Mouse (Mus musculus) intestine, embryonic 15.5 days (tissue): ENCODE results near the gene Pon1. TPM values are rescaled to one million over a fixed set of nuclear protein-coding genes. Genes with fewer than 3 reads are reported as not detected.
A peak's percentile ranks its signal among the peaks of the same experiment; 100 is the strongest.

Experiments used
- ATAC-seq: fragments of 200-750 bp; cut with Nextera tagmentation; 2 replicates; pipeline ENCODE4 v1.8.0; 2017; ENCODE audit warnings: moderate TSS enrichment, moderate library complexity
- H3K27ac ChIP-seq: fragments of 300-500 bp; sonication (generic); 2 replicates; pipeline ENCODE4 v1.5.1; 2015; ENCODE audit warnings: mild to moderate bottlenecking, inconsistent platforms
- H3K27me3 ChIP-seq: fragments of 300-500 bp; sonication (generic); replicated peaks from 2 replicates; pipeline ENCODE4 v1.6.1; 2015; ENCODE audit warnings: inconsistent platforms
- H3K36me3 ChIP-seq: fragments of 300-500 bp; sonication (generic); 2 replicates; pipeline ENCODE4 v1.6.1; 2015; ENCODE audit warnings: inconsistent platforms
- H3K4me1 ChIP-seq: fragments of 300-500 bp; sonication (generic); replicated peaks from 2 replicates; pipeline ENCODE4 v1.6.1; 2015; ENCODE audit warnings: inconsistent platforms
- H3K4me2 ChIP-seq: fragments of 300-500 bp; sonication (generic); replicated peaks from 2 replicates; pipeline ENCODE4 v1.6.1; 2015; ENCODE audit warnings: mild to moderate bottlenecking, inconsistent platforms
- H3K4me3 ChIP-seq: fragments of 300-500 bp; sonication (generic); replicated peaks from 2 replicates; pipeline ENCODE4 v1.5.1; 2015; ENCODE audit warnings: inconsistent platforms
- H3K9ac ChIP-seq: fragments of 300-500 bp; sonication (generic); 2 replicates; pipeline ENCODE4 v1.6.1; 2015; ENCODE audit warnings: inconsistent platforms
- H3K9me3 ChIP-seq: fragments of 300-500 bp; sonication (generic); 2 replicates; pipeline ENCODE4 v1.6.1; 2016; ENCODE audit warnings: inconsistent platforms
- WGBS: fragments of 180-500 bp; shearing (Covaris S2); methylation state at CpG from one replicate; pipeline ENCODE4 v1.1.7; 2015; 5-methylcytosine and 5-hydroxymethylcytosine counted together
- polyA plus RNA-seq: library from polyadenylated mRNA; unstranded; fragments of >200 nt; fragmentation: Nextera tagmentation; extraction: Ambion mirVana; gene quantifications from 2 replicates; pipeline ENCODE4 v1.2.1, GENCODE M21; 2015

The Pon1 gene
- polyA plus RNA-seq, 1 experiment from 2014 or later: not detected

GRCm38 (mm10) chr6:5172571-5172970 lies 21.2 kb downstream of the Pon1 start:
- Histone ChIP-seq H3K27me3 (no peaks in the 10 kb centered on the region), H3K4me2 (no peak overlapping the region), H3K9me3 (no peaks in the 10 kb centered on the region), H3K36me3 (no peaks in the 10 kb centered on the region), H3K4me3 (no peak overlapping the region), H3K27ac (no peak overlapping the region), H3K9ac (no peak overlapping the region), H3K4me1 (no peaks in the 10 kb centered on the region)
- no peak for ATAC-seq
- 76% methylated on average over 9 of the region's 9 CpGs for WGBS

- Histone ChIP-seq H3K27ac (no peak overlapping the region), H3K4me3 (no peak overlapping the region), H3K9me3 (no peaks in the 10 kb centered on the region), H3K4me1 (no peaks in the 10 kb centered on the region), H3K27me3 (no peaks in the 10 kb centered on the region), H3K9ac (no peak overlapping the region), H3K36me3 (no peaks in the 10 kb centered on the region), H3K4me2 (no peak overlapping the region)
- ATAC-seq: no peak
- 77% methylated on average over 4 of the region's 4 CpGs for WGBS
Measured at GRCm38 (mm10) chr6:5171418-5171817, 22.3 kb downstream of the Pon1 start.

GRCm38 (mm10) chr6:5168158-5168557 lies 25.6 kb downstream of the Pon1 start:
- WGBS: 91% methylated on average over 9 of the region's 9 CpGs
- H3K9ac ChIP-seq: no peak overlapping the region
- no peak overlapping the region for H3K27ac ChIP-seq
- H3K27me3 ChIP-seq: no peaks in the 10 kb centered on the region
- H3K36me3 ChIP-seq: no peaks in the 10 kb centered on the region
- no peak overlapping the region for H3K4me3 ChIP-seq
- ATAC-seq: no peak
- no peaks in the 10 kb centered on the region for H3K4me1 ChIP-seq
- no peaks in the 10 kb centered on the region for H3K9me3 ChIP-seq
- H3K4me2 ChIP-seq: no peak overlapping the region

GRCm38 (mm10) chr6:5167051-5167677 lies 26.6 kb downstream of the Pon1 start:
- 64% methylated on average over 14 of the region's 14 CpGs for WGBS

GRCm38 (mm10) chr6:5164855-5165254 lies 28.9 kb downstream of the Pon1 start:
- Histone ChIP-seq H3K9ac (no peak overlapping the region), H3K4me3 (no peak overlapping the region), H3K9me3 (no peaks in the 10 kb centered on the region), H3K4me1 (no peaks in the 10 kb centered on the region), H3K27me3 (no peaks in the 10 kb centered on the region), H3K36me3 (no peaks in the 10 kb centered on the region), H3K4me2 (no peak overlapping the region), H3K27ac (no peak overlapping the region)
- 77% methylated on average over 9 of the region's 9 CpGs for WGBS
- no peak for ATAC-seq

More at GRCm38 (mm10) chr6:5167051-5167677, 26.6 kb downstream of the Pon1 start:
- Histone ChIP-seq H3K27ac (no peak overlapping the region), H3K9ac (no peak overlapping the region), H3K4me2 (no peak overlapping the region), H3K4me3 (no peak overlapping the region), H3K27me3 (no peaks in the 10 kb centered on the region), H3K36me3 (no peaks in the 10 kb centered on the region), H3K9me3 (no peaks in the 10 kb centered on the region), H3K4me1 (no peaks in the 10 kb centered on the region)
- no peak for ATAC-seq

- Histone ChIP-seq H3K9me3 (no peaks in the 10 kb centered on the region), H3K27me3 (no peaks in the 10 kb centered on the region), H3K4me1 (no peaks in the 10 kb centered on the region), H3K4me2 (no peak overlapping the region), H3K36me3 (no peaks in the 10 kb centered on the region), H3K4me3 (no peak overlapping the region), H3K27ac (no peak overlapping the region), H3K9ac (no peak overlapping the region)
- 97% methylated on average over 14 of the region's 14 CpGs for WGBS
- ATAC-seq: no peak
Measured at GRCm38 (mm10) chr6:5163507-5164144, 30.1 kb downstream of the Pon1 start.

GRCm38 (mm10) chr6:5162052-5162451 lies 31.7 kb downstream of the Pon1 start:
- Histone ChIP-seq H3K27ac (no peak overlapping the region), H3K36me3 (no peaks in the 10 kb centered on the region), H3K9ac (no peak overlapping the region), H3K9me3 (no peaks in the 10 kb centered on the region), H3K4me1 (no peaks in the 10 kb centered on the region), H3K4me2 (no peak overlapping the region), H3K4me3 (no peak overlapping the region), H3K27me3 (no peaks in the 10 kb centered on the region)
- 58% methylated on average over 6 of the region's 6 CpGs for WGBS
- no peak for ATAC-seq

GRCm38 (mm10) chr6:5159385-5159791 lies 34.4 kb downstream of the Pon1 start:
- Histone ChIP-seq H3K4me1 (no peaks in the 10 kb centered on the region), H3K36me3 (no peaks in the 10 kb centered on the region), H3K9me3 (no peaks in the 10 kb centered on the region), H3K27me3 (no peaks in the 10 kb centered on the region), H3K9ac (no peak overlapping the region), H3K4me3 (no peak overlapping the region), H3K27ac (no peak overlapping the region), H3K4me2 (no peak overlapping the region)
- WGBS: 77% methylated on average over 7 of the region's 7 CpGs
- ATAC-seq: no peak

- 0 out of 2 replicates have a peak, but pooled peaks cover 3% of the 10 kb centered on the region for H3K4me1 ChIP-seq
- H3K9me3 ChIP-seq: no peaks in the 10 kb centered on the region
- no peaks in the 10 kb centered on the region for H3K27me3 ChIP-seq
- H3K4me3 ChIP-seq: no peak overlapping the region
- 0 out of 2 replicates have a peak overlapping the region, but pooled peaks have one; percentile 3 for H3K27ac ChIP-seq
- no peak overlapping the region for H3K9ac ChIP-seq
- WGBS: 83% methylated on average over 6 of the region's 6 CpGs
- no peaks in the 10 kb centered on the region for H3K36me3 ChIP-seq
- H3K4me2 ChIP-seq: no peak overlapping the region
- ATAC-seq: no peak
Measured at GRCm38 (mm10) chr6:5156541-5157425, 37.0 kb downstream of the Pon1 start.

GRCm38 (mm10) chr6:5155313-5155927 lies 38.3 kb downstream of the Pon1 start:
- no peak overlapping the region for H3K27ac ChIP-seq
- H3K4me2 ChIP-seq: no peak overlapping the region
- 0 out of 2 replicates have a peak, but pooled peaks cover 7% of the 10 kb centered on the region for H3K4me1 ChIP-seq
- no peak overlapping the region for H3K4me3 ChIP-seq
- peak; percentile 53; the same call in 1 of the 2 replicates for ATAC-seq
- H3K36me3 ChIP-seq: no peaks in the 10 kb centered on the region
- no peaks in the 10 kb centered on the region for H3K27me3 ChIP-seq
- H3K9me3 ChIP-seq: no peaks in the 10 kb centered on the region
- 81% methylated on average over 1 of the region's 1 CpGs for WGBS
- H3K9ac ChIP-seq: no peak overlapping the region

- Histone ChIP-seq H3K9me3 (no peaks in the 10 kb centered on the region), H3K36me3 (no peaks in the 10 kb centered on the region), H3K4me2 (no peak overlapping the region), H3K4me3 (no peak overlapping the region), H3K27me3 (no peaks in the 10 kb centered on the region), H3K9ac (no peak overlapping the region), H3K27ac (no peak overlapping the region), H3K4me1 (0 out of 2 replicates have a peak, but pooled peaks cover 7% of the 10 kb centered on the region)
- 76% methylated on average over 6 of the region's 6 CpGs for WGBS
- no peak for ATAC-seq
Measured at GRCm38 (mm10) chr6:5154786-5155185, 39.0 kb downstream of the Pon1 start.

- H3K4me2 ChIP-seq: no peak overlapping the region
- H3K36me3 ChIP-seq: no peaks in the 10 kb centered on the region
- no peak overlapping the region for H3K4me3 ChIP-seq
- no peak for ATAC-seq
- no peak overlapping the region for H3K27ac ChIP-seq
- no peak overlapping the region for H3K9ac ChIP-seq
- 65% methylated on average over 2 of the region's 2 CpGs for WGBS
- no peaks in the 10 kb centered on the region for H3K9me3 ChIP-seq
- H3K4me1 ChIP-seq: 0 out of 2 replicates have a peak, but pooled peaks cover 7% of the 10 kb centered on the region
- H3K27me3 ChIP-seq: no peaks in the 10 kb centered on the region
Measured at GRCm38 (mm10) chr6:5152185-5152584, 41.6 kb downstream of the Pon1 start.
